Mouse (Mus musculus) lung, postnatal 0 days (tissue): Measurements from ENCODE around the gene Eif4g3.

ENCODE experiments used
- CTCF ChIP-seq: IDR thresholded peaks from 2 replicates; pipeline ENCODE4 v1.5.1; 2016; ENCODE audit warnings: antibody characterized with exemption, mild to moderate bottlenecking
- EP300 ChIP-seq: IDR thresholded peaks from 2 replicates; pipeline ENCODE4 v1.6.1; 2016; ENCODE audit warnings: antibody characterized with exemption, mild to moderate bottlenecking, control low read depth

DNA sequence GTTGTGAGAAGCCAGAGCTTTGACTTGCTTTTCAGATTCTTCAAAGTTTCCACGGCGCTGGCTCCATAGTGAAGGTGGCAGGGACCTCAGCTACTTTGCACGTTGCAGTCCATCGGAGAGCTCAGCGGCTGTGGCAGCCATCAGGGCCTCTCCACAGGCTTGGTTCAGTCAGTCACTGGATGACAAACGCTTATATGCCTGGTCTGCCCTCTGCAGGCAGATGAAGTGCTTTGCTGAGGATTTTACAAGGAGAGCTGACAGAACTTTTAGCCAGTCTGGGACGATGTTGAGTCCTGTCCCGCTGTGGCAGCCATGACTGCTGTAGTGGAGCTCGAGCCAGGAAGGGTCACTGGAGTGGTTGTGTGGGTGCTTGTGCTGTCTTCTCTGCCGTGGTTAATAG, 126.9 kb downstream of the Eif4g3 start:
- TF ChIP-seq CTCF (peak; percentile 59), EP300 (no peak)
